Mouse (Mus musculus) heart, adult 2 months (tissue): ENCODE measurements around the gene Cyp27a1.

Experiments used
- CTCF ChIP-seq: fragments of 200-600 bp; IDR thresholded peaks from 2 replicates; pipeline ENCODE4 v1.8.1; 2022; ENCODE audit warnings: antibody characterized with exemption, mild to moderate bottlenecking, moderate library complexity
- EP300 ChIP-seq: fragments of 200-500 bp; IDR thresholded peaks from 2 replicates; pipeline ENCODE4 v1.6.1; 2011; ENCODE audit warnings: low read depth, low read length, control low read depth; ENCODE audit not compliant: insufficient read depth

GRCm38 (mm10) chr1:74714967-74715366 is 1.6 kb downstream of the Cyp27a1 start:
- TF ChIP-seq CTCF, result no peak
- TF ChIP-seq EP300, result no peak
